Mouse (Mus musculus) heart, embryonic 10.5 days (tissue): ENCODE measurements at regions not wholly inside any gene's neighbourhood (a gene's known extent, or its start where the extent isn't known, plus 50 kb on each side); places are given as distances from the start of the nearest gene placed in this dataset.

Source experiments
- DNase-seq: peaks from one replicate; pipeline ENCODE4 v3.0.0-alpha.2; 2017; ENCODE audit warnings: low spot score
- H3K27ac ChIP-seq: fragments of 300-500 bp; sonication (generic); 2 replicates; pipeline ENCODE4 v1.5.1; 2016; ENCODE audit warnings: mild to moderate bottlenecking
- H3K27me3 ChIP-seq: fragments of 300-500 bp; sonication (generic); 2 replicates; pipeline ENCODE4 v1.6.1; 2016; ENCODE audit warnings: mild to moderate bottlenecking; ENCODE audit not compliant: poor library complexity, insufficient read depth, severe bottlenecking
- H3K36me3 ChIP-seq: fragments of 300-500 bp; sonication (generic); 2 replicates; pipeline ENCODE4 v1.6.1; 2016; ENCODE audit warnings: mild to moderate bottlenecking, moderate library complexity
- H3K4me1 ChIP-seq: fragments of 300-500 bp; sonication (generic); 2 replicates; pipeline ENCODE4 v1.6.1; 2016; ENCODE audit warnings: mild to moderate bottlenecking
- H3K4me3 ChIP-seq: fragments of 300-500 bp; sonication (generic); 2 replicates; pipeline ENCODE4 v1.5.1; 2016; ENCODE audit warnings: mild to moderate bottlenecking, moderate library complexity
- H3K9me3 ChIP-seq: fragments of 300-500 bp; sonication (generic); 2 replicates; pipeline ENCODE4 v1.6.1; 2016; ENCODE audit warnings: mild to moderate bottlenecking, moderate library complexity
- WGBS: fragments of 180-500 bp; shearing (Covaris S2); methylation state at CpG from one replicate; pipeline ENCODE4 v1.1.7; 2016; 5-methylcytosine and 5-hydroxymethylcytosine counted together

- H3K4me3 ChIP-seq, result no peak overlapping the region
- H3K27me3 ChIP-seq, result no peaks in the 10 kb centered on the region
- H3K36me3 ChIP-seq, result no peaks in the 10 kb centered on the region
- 70% methylated on average over 6 of the region's 6 CpGs for WGBS
- H3K4me1 ChIP-seq, result 0 out of 2 replicates have a peak, but pooled peaks cover 6% of the 10 kb centered on the region
- no peak for DNase-seq
- no peaks in the 10 kb centered on the region for H3K9me3 ChIP-seq
- no peak overlapping the region for H3K27ac ChIP-seq
Measured at GRCm38 (mm10) chr15:93731161-93731560, 135.5 kb upstream of the Prickle1 start.

GRCm38 (mm10) chr15:93715443-93715842, 119.8 kb upstream of the Prickle1 start:
- Histone ChIP-seq H3K27ac (no peak overlapping the region), H3K9me3 (no peaks in the 10 kb centered on the region), H3K27me3 (no peaks in the 10 kb centered on the region), H3K36me3 (no peaks in the 10 kb centered on the region), H3K4me3 (no peak overlapping the region), H3K4me1 (peaks cover 12% of the 10 kb centered on the region)
- WGBS, result 79% methylated on average over 4 of the region's 4 CpGs
- DNase-seq, result no peak

GRCm38 (mm10) chr15:93713428-93713827, 117.7 kb upstream of the Prickle1 start:
- no peak overlapping the region for H3K4me3 ChIP-seq
- no peaks in the 10 kb centered on the region for H3K36me3 ChIP-seq
- no peak for DNase-seq
- H3K4me1 ChIP-seq, result peaks cover 21% of the 10 kb centered on the region
- WGBS, result 81% methylated on average over 7 of the region's 7 CpGs
- no peaks in the 10 kb centered on the region for H3K9me3 ChIP-seq
- no peak overlapping the region for H3K27ac ChIP-seq
- H3K27me3 ChIP-seq, result no peaks in the 10 kb centered on the region

- H3K4me1 ChIP-seq, result peaks cover 26% of the 10 kb centered on the region
- no peaks in the 10 kb centered on the region for H3K27me3 ChIP-seq
- no peak for DNase-seq
- WGBS, result 73% methylated on average over 10 of the region's 10 CpGs
- H3K27ac ChIP-seq, result no peak overlapping the region
- no peaks in the 10 kb centered on the region for H3K36me3 ChIP-seq
- H3K9me3 ChIP-seq, result no peaks in the 10 kb centered on the region
- no peak overlapping the region for H3K4me3 ChIP-seq
Measured at GRCm38 (mm10) chr15:93712594-93712993, 116.9 kb upstream of the Prickle1 start.

- H3K27ac ChIP-seq, result peak overlapping the region; percentile 13; the same call in 1 of the 2 replicates
- WGBS, result 83% methylated on average over 13 of the region's 13 CpGs
- DNase-seq, result no peak
Measured at GRCm38 (mm10) chr15:93711150-93711784, 115.6 kb upstream of the Prickle1 start.

GRCm38 (mm10) chr15:93710493-93711149, 114.9 kb upstream of the Prickle1 start:
- 86% methylated on average over 15 of the region's 15 CpGs for WGBS
- H3K27ac ChIP-seq, result peak overlapping the region; percentile 13; the same call in 1 of the 2 replicates

More at GRCm38 (mm10) chr15:93711150-93711784, 115.6 kb upstream of the Prickle1 start:
- Histone ChIP-seq H3K4me3 (no peak overlapping the region), H3K9me3 (no peaks in the 10 kb centered on the region), H3K4me1 (peaks cover 29% of the 10 kb centered on the region), H3K27me3 (no peaks in the 10 kb centered on the region), H3K36me3 (no peaks in the 10 kb centered on the region)

GRCm38 (mm10) chr15:93706366-93706930, 110.8 kb upstream of the Prickle1 start:
- peak overlapping the region; percentile 36; the same call in 1 of the 2 replicates for H3K27ac ChIP-seq
- WGBS, result 72% methylated on average over 11 of the region's 11 CpGs

More at GRCm38 (mm10) chr15:93710493-93711149, 114.9 kb upstream of the Prickle1 start:
- Histone ChIP-seq H3K4me3 (no peak overlapping the region), H3K4me1 (peaks cover 30% of the 10 kb centered on the region), H3K27me3 (no peaks in the 10 kb centered on the region), H3K9me3 (no peaks in the 10 kb centered on the region), H3K36me3 (no peaks in the 10 kb centered on the region)
- DNase-seq, result no peak

GRCm38 (mm10) chr15:93705651-93706050, 110.0 kb upstream of the Prickle1 start:
- no peaks in the 10 kb centered on the region for H3K36me3 ChIP-seq
- H3K9me3 ChIP-seq, result no peaks in the 10 kb centered on the region
- H3K4me1 ChIP-seq, result peaks cover 20% of the 10 kb centered on the region
- H3K27ac ChIP-seq, result no peak overlapping the region
- DNase-seq, result no peak
- 85% methylated on average over 4 of the region's 4 CpGs for WGBS
- H3K27me3 ChIP-seq, result no peaks in the 10 kb centered on the region
- no peak overlapping the region for H3K4me3 ChIP-seq

More at GRCm38 (mm10) chr15:93706366-93706930, 110.8 kb upstream of the Prickle1 start:
- Histone ChIP-seq H3K4me3 (no peak overlapping the region), H3K4me1 (peaks cover 22% of the 10 kb centered on the region), H3K27me3 (no peaks in the 10 kb centered on the region), H3K36me3 (no peaks in the 10 kb centered on the region), H3K9me3 (no peaks in the 10 kb centered on the region)
- DNase-seq, result no peak

GRCm38 (mm10) chr15:93705109-93705508, 109.4 kb upstream of the Prickle1 start:
- H3K27me3 ChIP-seq, result no peaks in the 10 kb centered on the region
- DNase-seq, result no peak
- H3K27ac ChIP-seq, result no peak overlapping the region
- H3K9me3 ChIP-seq, result no peaks in the 10 kb centered on the region
- peaks cover 16% of the 10 kb centered on the region for H3K4me1 ChIP-seq
- no peak overlapping the region for H3K4me3 ChIP-seq
- H3K36me3 ChIP-seq, result no peaks in the 10 kb centered on the region
- 86% methylated on average over 1 of the region's 1 CpGs for WGBS

GRCm38 (mm10) chr15:93701017-93701416, 105.3 kb upstream of the Prickle1 start:
- Histone ChIP-seq H3K27ac (no peak overlapping the region), H3K4me1 (peaks cover 38% of the 10 kb centered on the region), H3K27me3 (no peaks in the 10 kb centered on the region), H3K36me3 (no peaks in the 10 kb centered on the region), H3K9me3 (no peaks in the 10 kb centered on the region), H3K4me3 (no peak overlapping the region)
- DNase-seq, result no peak
- WGBS, result 90% methylated on average over 10 of the region's 10 CpGs

GRCm38 (mm10) chr15:93699971-93700370, 104.3 kb upstream of the Prickle1 start:
- 68% methylated on average over 9 of the region's 9 CpGs for WGBS
- Histone ChIP-seq H3K4me3 (no peak overlapping the region), H3K4me1 (peaks cover 39% of the 10 kb centered on the region), H3K27me3 (no peaks in the 10 kb centered on the region), H3K27ac (peak overlapping the region; percentile 89), H3K9me3 (no peaks in the 10 kb centered on the region), H3K36me3 (no peaks in the 10 kb centered on the region)
- DNase-seq, result peak; percentile 55

- H3K4me1 ChIP-seq, result peaks cover 39% of the 10 kb centered on the region
- peak; percentile 87 for DNase-seq
Measured at GRCm38 (mm10) chr15:93698182-93698822, 102.6 kb upstream of the Prickle1 start.

GRCm38 (mm10) chr15:93690717-93691116, 95.0 kb upstream of the Prickle1 start:
- Histone ChIP-seq H3K27ac (peak overlapping the region; percentile 30; the same call in 1 of the 2 replicates), H3K4me1 (peaks cover 25% of the 10 kb centered on the region), H3K36me3 (no peaks in the 10 kb centered on the region), H3K27me3 (no peaks in the 10 kb centered on the region), H3K9me3 (no peaks in the 10 kb centered on the region), H3K4me3 (no peak overlapping the region)
- no peak for DNase-seq
- 64% methylated on average over 6 of the region's 6 CpGs for WGBS

More at GRCm38 (mm10) chr15:93698182-93698822, 102.6 kb upstream of the Prickle1 start:
- Histone ChIP-seq H3K27me3 (no peaks in the 10 kb centered on the region), H3K36me3 (no peaks in the 10 kb centered on the region), H3K27ac (peak overlapping the region; percentile 89), H3K4me3 (peak overlapping the region; percentile 41), H3K9me3 (no peaks in the 10 kb centered on the region)
- 14% methylated on average over 10 of the region's 10 CpGs for WGBS
